Mouse (Mus musculus) layer of hippocampus, adult 8-10 months (tissue): ENCODE results near the gene Chrm3. TPM values are rescaled to one million over a fixed set of nuclear protein-coding genes. Genes with fewer than 3 reads are reported as not detected.
A peak's percentile ranks its signal among the peaks of the same experiment; 100 is the strongest.
"Not testable (repeated sequence)": the region's sequence is repeated elsewhere in the genome, so short reads cannot be mapped to it uniquely, and the experiment has no call there.

Experiments used
- DNase-seq, 2 experiments: peaks; one replicate each; pipeline ENCODE4 v3.0.0; 2022; ENCODE audit warnings: low spot score in 2 of 2
- total RNA-seq, 4 experiments: library from RNA; stranded (reverse); gene quantifications; 2 replicates each; pipeline ENCODE4 v1.2.4; 2022

Gene Chrm3
- total RNA-seq = 10 to 100 TPM; 40.5 to 55.7 (median 45.6) TPM

- DNase-seq = peak; percentile 50 to 63
Measured at GRCm38 (mm10) chr13:10360777-10361176, at the start of gene Chrm3. Gene Chrm3, minus strand, starts transcription at chr13:10360847.

GRCm38 (mm10) chr13:10394364-10394763 is 33.7 kb upstream of the Chrm3 start:
- DNase-seq = no peak

DNA sequence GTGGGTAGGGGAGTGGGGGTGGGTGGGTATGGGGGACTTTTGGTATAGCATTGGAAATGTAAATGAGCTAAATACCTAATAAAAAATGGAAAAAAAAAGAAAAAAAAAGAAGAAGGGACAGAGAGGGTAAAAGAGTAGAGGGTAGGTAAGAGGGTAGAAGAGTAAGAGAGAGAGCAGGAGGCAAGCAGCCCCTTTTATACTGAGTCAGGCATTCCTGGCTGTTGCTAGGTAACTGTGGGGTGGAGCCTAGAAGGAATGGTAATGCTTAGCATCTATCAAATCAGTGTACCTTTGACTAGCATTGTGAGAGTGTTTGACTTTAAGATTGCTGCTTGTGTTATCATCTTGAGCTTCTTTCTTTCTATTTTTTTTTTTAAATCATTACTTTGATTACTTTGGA is 14.8 kb upstream of the Chrm3 start:
- not testable (repeated sequence) for DNase-seq

DNA sequence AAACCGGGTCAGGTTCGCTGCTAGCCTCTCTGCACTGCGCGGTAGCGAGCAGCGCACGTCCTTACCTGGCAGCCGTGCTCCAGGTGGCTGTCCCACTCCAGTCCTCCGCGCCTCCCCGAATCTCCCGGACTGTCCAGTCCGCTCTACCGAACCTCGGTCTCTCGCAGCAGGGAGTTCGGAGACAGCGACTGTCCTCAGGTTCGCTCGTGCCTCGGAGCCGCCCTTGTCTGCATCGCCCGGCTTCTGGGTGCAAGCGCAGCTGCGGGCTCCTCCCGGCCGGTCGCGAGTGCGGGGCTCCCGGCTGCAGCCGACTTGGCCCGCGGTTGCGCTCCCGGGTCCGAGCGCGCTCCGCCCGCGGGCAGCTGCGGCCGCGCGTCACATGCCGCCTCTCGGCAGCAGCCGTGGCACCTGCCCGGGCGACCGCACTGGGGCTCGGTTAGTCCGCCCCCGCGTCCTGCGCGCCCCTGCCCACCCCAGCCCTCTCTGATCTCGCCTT is 400 bp downstream of the Chrm3 start:
- DNase-seq = peak in 1 of 2 experiments; percentile 8

GRCm38 (mm10) chr13:10359516-10360198 is 990 bp downstream of the Chrm3 start:
- DNase-seq = peak in 1 of 2 experiments; percentile 14

GRCm38 (mm10) chr13:10355796-10356195 is 4.9 kb downstream of the Chrm3 start:
- DNase-seq = no peak

GRCm38 (mm10) chr13:10354885-10355575 is 5.6 kb downstream of the Chrm3 start:
- DNase-seq = no peak

DNA sequence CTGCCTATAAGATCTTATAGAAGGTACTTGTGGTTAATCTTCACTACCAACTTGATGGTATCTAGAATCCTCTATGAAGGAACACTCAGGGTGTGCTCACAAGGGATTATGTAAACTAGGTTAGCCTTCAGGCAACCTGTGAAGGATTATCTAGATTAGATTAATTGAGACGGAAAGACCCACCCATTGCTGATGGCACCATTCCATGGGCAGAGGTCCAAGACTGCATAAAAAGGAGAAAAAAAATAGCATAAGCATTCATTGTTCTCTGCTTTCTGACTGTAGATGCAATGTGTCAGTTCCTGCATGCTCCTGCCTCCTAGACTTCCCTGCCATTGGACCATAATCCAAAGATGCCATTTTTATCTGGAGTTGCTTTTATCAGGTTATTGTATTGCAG is 8.5 kb downstream of the Chrm3 start:
- no peak for DNase-seq

DNA sequence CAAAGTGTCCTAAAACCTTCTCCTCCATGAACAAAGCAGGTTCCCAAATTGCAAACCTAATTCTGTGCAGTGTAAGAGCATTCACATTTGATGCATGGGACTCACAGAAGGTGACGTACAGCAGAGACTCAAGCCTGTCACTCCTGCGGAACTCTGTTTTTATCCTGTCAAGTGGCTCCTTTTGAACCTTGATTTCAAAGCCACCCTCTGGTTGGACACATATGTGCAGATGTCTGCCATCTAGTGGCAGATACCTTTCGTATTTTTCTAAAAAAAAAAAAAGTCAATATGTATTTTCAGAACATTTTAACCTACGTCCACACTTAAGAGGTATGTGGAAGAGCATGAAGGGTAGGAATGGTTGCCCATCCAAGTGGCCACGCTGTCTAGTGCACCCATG is 16.3 kb downstream of the Chrm3 start:
- DNase-seq = no peak

DNA sequence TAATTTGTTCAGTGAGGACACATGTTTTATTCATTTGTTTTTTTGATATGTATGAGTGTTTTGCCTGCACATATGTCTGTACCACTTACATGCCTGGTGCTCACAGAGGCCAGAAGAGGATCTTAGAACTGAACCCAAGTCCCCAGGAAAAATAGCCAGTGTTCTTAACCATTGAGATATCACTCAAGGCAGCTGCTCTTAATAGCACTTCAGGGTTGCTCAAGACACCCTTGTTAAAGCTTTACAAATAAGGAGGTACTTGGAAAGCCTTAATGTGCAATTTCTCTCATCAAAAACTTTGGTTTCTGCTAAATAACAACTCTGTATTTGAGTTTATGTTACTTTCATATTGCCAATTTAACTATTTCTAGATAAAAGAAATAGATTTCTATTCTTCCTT is 25.1 kb downstream of the Chrm3 start:
- no peak for DNase-seq

DNA sequence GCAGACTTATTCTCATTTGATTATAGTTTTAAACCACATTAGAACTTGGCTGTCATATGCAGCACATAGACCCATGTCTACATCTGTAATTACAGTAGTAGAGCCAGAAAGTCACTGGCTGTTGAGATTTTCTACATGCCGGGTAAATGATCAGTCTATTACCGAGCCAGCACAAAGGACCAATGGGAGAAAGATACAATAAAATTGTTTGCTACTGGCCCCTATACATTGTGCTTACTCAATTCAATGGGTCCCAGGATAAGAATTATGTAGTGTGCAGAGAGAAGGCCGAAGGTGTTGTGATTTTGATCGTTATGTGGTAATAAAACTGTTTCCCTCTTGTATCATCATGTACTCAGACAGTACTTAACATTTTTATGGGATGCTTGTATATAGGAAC is 27.9 kb downstream of the Chrm3 start:
- no peak for DNase-seq

- DNase-seq = no peak
Measured at GRCm38 (mm10) chr13:10309811-10310210, 50.8 kb downstream of the Chrm3 start.

GRCm38 (mm10) chr13:10295160-10295559 is 65.5 kb downstream of the Chrm3 start:
- no peak for DNase-seq

GRCm38 (mm10) chr13:10284331-10284730 is 76.3 kb downstream of the Chrm3 start:
- DNase-seq = no peak

GRCm38 (mm10) chr13:10274907-10275306 is 85.7 kb downstream of the Chrm3 start:
- no peak for DNase-seq

DNA sequence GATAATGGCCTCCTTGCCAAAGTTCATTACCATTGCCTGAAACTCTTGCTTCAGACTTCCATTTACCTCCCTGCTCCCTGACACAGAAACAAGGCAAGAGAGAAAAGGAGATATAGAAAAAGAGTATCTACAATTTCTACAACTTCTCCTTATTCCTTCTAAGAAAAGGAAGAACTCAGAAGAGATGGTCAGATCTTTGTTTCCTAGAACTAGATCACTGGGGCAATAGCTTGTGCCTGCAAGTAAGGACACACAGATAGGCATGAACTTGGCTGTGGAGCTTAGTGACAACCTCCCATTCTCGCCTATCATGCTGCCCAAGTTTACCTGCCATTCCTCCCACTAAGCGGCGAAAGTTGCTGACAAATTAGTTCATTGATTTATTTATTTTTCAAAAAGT is 96.9 kb downstream of the Chrm3 start:
- DNase-seq = no peak

- DNase-seq = no peak
Measured at GRCm38 (mm10) chr13:10253049-10253448, 107.6 kb downstream of the Chrm3 start.

DNA sequence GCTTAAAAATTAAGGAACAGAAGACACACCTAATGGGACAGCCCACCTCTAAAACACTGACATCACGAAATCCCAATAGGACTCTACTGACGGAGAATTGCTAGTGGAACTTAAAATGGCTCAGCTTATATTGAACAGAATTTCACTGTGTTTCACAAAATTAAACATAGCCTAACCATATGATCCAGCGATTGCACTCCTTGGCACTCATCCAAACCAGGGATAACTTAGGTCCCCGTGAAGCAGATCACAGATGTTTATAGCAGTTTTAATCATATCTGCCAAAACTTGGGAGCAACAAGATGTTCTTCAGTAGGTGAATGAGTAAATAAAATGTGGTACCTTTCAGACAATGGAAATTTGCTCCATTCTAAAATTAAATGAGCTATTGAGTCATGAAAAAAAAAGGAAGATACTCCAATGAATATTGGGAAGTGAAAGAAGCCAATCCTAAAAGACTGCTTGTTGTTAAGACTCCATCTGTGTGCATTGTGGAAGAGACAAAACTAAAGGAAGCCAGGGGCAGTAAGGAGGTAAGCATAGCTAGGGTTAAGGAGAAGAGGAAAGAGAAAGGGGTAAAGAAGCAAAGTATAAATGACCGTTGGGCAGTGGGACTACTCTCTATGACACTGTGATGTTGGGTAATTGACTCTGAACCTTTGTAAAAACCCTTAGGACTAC is 109.0 kb downstream of the Chrm3 start:
- DNase-seq = no peak

GRCm38 (mm10) chr13:10244243-10244998 is 116.2 kb downstream of the Chrm3 start:
- DNase-seq = no peak

DNA sequence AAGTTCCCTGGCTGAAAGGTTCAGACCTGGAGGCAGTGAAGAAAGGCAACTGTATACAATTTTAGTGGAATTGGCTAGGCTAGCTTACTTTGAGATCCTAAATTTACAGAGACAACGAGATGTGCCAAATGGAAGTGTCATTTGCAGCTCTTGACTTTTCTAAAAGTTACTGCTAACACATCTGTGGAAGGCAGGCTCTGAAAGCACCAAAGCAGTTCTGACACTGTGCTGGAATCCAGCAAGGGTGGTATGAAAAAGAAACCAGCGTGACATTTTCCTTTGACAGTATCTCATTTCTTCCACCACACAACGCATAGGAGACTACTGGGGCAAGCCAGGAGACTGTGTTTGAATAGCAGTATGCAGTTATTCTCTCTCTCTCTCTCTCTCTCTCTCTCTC is 120.4 kb downstream of the Chrm3 start:
- no peak for DNase-seq

DNA sequence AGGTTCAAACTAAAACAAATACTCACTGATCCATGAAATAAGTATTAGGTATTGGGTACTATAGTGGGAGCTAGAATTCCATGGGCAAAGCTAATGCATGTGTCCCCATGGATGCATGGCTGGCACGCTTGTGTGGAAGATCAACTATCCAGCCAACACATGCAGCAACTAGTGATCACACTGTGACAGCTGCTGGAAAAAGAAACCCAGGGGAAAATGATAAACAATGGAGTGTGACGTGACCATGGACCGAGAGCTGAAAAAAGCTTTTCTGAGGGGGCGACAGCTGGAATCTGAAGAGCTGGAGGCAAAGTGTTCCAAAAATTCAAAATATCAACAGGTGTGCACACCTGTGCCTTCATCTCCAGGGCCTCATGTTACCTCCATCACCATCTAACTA is 120.8 kb downstream of the Chrm3 start:
- no peak for DNase-seq

DNA sequence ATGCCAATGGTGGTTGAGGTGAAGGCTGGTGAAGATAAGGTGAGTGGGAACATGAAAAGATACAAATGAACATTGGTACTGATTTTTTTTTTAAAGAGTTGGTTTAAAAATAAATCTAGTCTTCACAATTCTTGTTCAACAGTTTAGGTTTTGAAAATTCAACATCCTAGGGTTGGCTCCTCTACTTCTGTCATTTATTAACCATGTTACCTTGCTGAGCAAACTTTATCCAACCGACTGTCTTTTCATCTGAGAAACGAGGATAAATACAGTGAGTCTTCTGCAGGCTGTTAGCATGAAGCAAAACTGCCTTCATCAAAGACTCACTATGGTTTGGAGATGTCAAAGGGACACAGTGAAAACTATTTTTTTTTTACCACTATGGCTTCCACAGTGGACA is 123.0 kb downstream of the Chrm3 start:
- no peak for DNase-seq
